Mouse (Mus musculus) stomach, embryonic 15.5 days (tissue): ENCODE data around the gene Usp29. TPM values are rescaled to one million over a fixed set of nuclear protein-coding genes. Genes with fewer than 3 reads are reported as not detected.

Source experiments
- ATAC-seq: fragments of 200-750 bp; cut with Nextera tagmentation; 2 replicates; pipeline ENCODE4 v1.8.0; 2017; ENCODE audit warnings: low read depth, moderate number of reproducible peaks, moderate TSS enrichment; ENCODE audit not compliant: insufficient read depth, low FRiP score
- H3K27ac ChIP-seq: fragments of 300-500 bp; sonication (generic); 2 replicates; pipeline ENCODE4 v1.5.1; 2015; ENCODE audit warnings: mild to moderate bottlenecking, inconsistent platforms
- H3K27me3 ChIP-seq: fragments of 300-500 bp; sonication (generic); replicated peaks from 2 replicates; pipeline ENCODE4 v1.6.1; 2015; ENCODE audit warnings: inconsistent platforms
- H3K36me3 ChIP-seq: fragments of 300-500 bp; sonication (generic); 2 replicates; pipeline ENCODE4 v1.6.1; 2015; ENCODE audit warnings: inconsistent platforms
- H3K4me1 ChIP-seq: fragments of 300-500 bp; sonication (generic); 2 replicates; pipeline ENCODE4 v1.6.1; 2015; ENCODE audit warnings: inconsistent platforms
- H3K4me2 ChIP-seq: fragments of 300-500 bp; sonication (generic); 2 replicates; pipeline ENCODE4 v1.6.1; 2015; ENCODE audit warnings: mild to moderate bottlenecking, inconsistent platforms
- H3K4me3 ChIP-seq: fragments of 300-500 bp; sonication (generic); replicated peaks from 2 replicates; pipeline ENCODE4 v1.5.1; 2015; ENCODE audit warnings: inconsistent platforms
- H3K9ac ChIP-seq: fragments of 300-500 bp; sonication (generic); 2 replicates; pipeline ENCODE4 v1.6.1; 2015; ENCODE audit warnings: inconsistent platforms
- H3K9me3 ChIP-seq: fragments of 300-500 bp; sonication (generic); 2 replicates; pipeline ENCODE4 v1.6.1; 2016; ENCODE audit warnings: inconsistent platforms
- WGBS: fragments of 180-500 bp; shearing (Covaris S2); methylation state at CpG from one replicate; pipeline ENCODE4 v1.1.7; 2015; 5-methylcytosine and 5-hydroxymethylcytosine counted together
- polyA plus RNA-seq: library from polyadenylated mRNA; unstranded; fragments of >200 nt; fragmentation: Nextera tagmentation; extraction: Ambion mirVana; gene quantifications from 2 replicates; pipeline ENCODE4 v1.2.1, GENCODE M21; 2015

Gene Usp29
- polyA plus RNA-seq, 1 experiment from 2014 or later, result 6.2 TPM

- H3K4me1 ChIP-seq, result peaks cover 9% of the 10 kb centered on the region; the same call in 1 of the 2 replicates
- H3K36me3 ChIP-seq, result no peaks in the 10 kb centered on the region
- no peaks in the 10 kb centered on the region for H3K9me3 ChIP-seq
- H3K9ac ChIP-seq, result no peak overlapping the region
- H3K27me3 ChIP-seq, result no peaks in the 10 kb centered on the region
- no peak overlapping the region for H3K4me2 ChIP-seq
- no peak for ATAC-seq
- no peak overlapping the region for H3K27ac ChIP-seq
- WGBS, result 75% methylated on average over 3 of the region's 3 CpGs
- H3K4me3 ChIP-seq, result no peak overlapping the region
Observed at GRCm38 (mm10) chr7:6793811-6794210, 63.4 kb downstream of the Usp29 start.

- no peak overlapping the region for H3K4me2 ChIP-seq
- H3K4me3 ChIP-seq, result no peak overlapping the region
- peak; percentile 83 for ATAC-seq
- H3K27me3 ChIP-seq, result no peaks in the 10 kb centered on the region
- no peaks in the 10 kb centered on the region for H3K36me3 ChIP-seq
- no peaks in the 10 kb centered on the region for H3K9me3 ChIP-seq
- peaks cover 14% of the 10 kb centered on the region for H3K4me1 ChIP-seq
- H3K27ac ChIP-seq, result peak overlapping the region; percentile 67; the same call in 1 of the 2 replicates
- WGBS, result 48% methylated on average over 2 of the region's 2 CpGs
- H3K9ac ChIP-seq, result no peak overlapping the region
Observed at GRCm38 (mm10) chr7:6797408-6797807, 67.0 kb downstream of the Usp29 start.

DNA sequence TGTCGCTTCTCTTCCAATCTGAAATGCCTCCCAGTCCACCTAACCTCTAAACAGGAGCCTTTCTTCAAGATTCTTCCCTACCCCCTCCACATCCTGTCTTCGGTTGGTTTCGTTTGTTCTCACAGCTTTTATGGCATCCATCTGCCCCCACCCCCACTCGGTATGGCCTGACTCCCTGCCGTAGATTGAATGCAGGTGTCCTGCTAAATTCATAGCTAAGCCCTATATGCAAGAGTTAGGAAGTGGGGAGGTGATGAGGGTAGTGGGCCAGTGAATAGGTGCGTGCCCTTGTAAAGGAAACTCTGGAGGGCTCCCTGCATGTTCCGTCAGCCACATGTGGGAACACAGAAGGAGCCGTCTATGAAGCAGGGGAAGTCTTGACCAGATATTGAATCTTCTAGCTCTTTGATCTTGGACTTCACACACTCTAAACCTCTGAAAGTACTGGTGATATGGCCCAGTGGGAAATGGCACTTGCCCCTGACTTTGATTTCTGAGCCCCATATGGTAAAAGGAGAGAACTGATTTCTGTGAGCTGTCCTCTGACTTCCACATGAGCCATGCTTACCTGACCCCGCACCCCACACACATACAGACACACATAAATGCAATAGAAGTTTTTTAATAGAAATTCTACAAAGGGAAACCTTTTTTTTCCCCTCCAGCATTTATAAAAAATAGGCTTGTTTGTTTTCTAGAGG is 68.9 kb downstream of the Usp29 start:
- no peak for ATAC-seq
- H3K36me3 ChIP-seq, result no peaks in the 10 kb centered on the region
- 47% methylated on average over 9 of the region's 9 CpGs for WGBS
- no peak overlapping the region for H3K4me2 ChIP-seq
- no peak overlapping the region for H3K4me3 ChIP-seq
- no peak overlapping the region for H3K9ac ChIP-seq
- H3K9me3 ChIP-seq, result no peaks in the 10 kb centered on the region
- H3K27me3 ChIP-seq, result no peaks in the 10 kb centered on the region
- no peak overlapping the region for H3K27ac ChIP-seq
- peaks cover 14% of the 10 kb centered on the region for H3K4me1 ChIP-seq

GRCm38 (mm10) chr7:6800586-6801441 is 70.4 kb downstream of the Usp29 start:
- H3K27me3 ChIP-seq, result no peaks in the 10 kb centered on the region
- no peak overlapping the region for H3K4me3 ChIP-seq
- H3K4me2 ChIP-seq, result no peak overlapping the region
- WGBS, result 53% methylated on average over 12 of the region's 12 CpGs
- no peaks in the 10 kb centered on the region for H3K36me3 ChIP-seq
- no peaks in the 10 kb centered on the region for H3K9me3 ChIP-seq
- ATAC-seq, result 0 out of 2 replicates have a peak, but pooled peaks have one; percentile 11
- H3K9ac ChIP-seq, result no peak overlapping the region
- peak overlapping the region; percentile 28; the same call in 1 of the 2 replicates for H3K27ac ChIP-seq
- H3K4me1 ChIP-seq, result peaks cover 14% of the 10 kb centered on the region

GRCm38 (mm10) chr7:6801642-6802041 is 71.3 kb downstream of the Usp29 start:
- H3K27ac ChIP-seq, result no peak overlapping the region
- H3K9ac ChIP-seq, result no peak overlapping the region
- no peak for ATAC-seq
- no peak overlapping the region for H3K4me2 ChIP-seq
- WGBS, result 51% methylated on average over 6 of the region's 6 CpGs
- H3K27me3 ChIP-seq, result no peaks in the 10 kb centered on the region
- H3K4me3 ChIP-seq, result no peak overlapping the region
- H3K36me3 ChIP-seq, result no peaks in the 10 kb centered on the region
- no peaks in the 10 kb centered on the region for H3K9me3 ChIP-seq
- peaks cover 14% of the 10 kb centered on the region for H3K4me1 ChIP-seq

- ATAC-seq, result no peak
- no peak overlapping the region for H3K9ac ChIP-seq
- H3K4me3 ChIP-seq, result no peak overlapping the region
- WGBS, result 49% methylated on average over 3 of the region's 3 CpGs
- no peaks in the 10 kb centered on the region for H3K27me3 ChIP-seq
- H3K4me2 ChIP-seq, result no peak overlapping the region
- H3K9me3 ChIP-seq, result no peaks in the 10 kb centered on the region
- H3K36me3 ChIP-seq, result no peaks in the 10 kb centered on the region
- no peak overlapping the region for H3K27ac ChIP-seq
- no peaks in the 10 kb centered on the region for H3K4me1 ChIP-seq
Observed at GRCm38 (mm10) chr7:6810556-6810955, 80.2 kb downstream of the Usp29 start.

DNA sequence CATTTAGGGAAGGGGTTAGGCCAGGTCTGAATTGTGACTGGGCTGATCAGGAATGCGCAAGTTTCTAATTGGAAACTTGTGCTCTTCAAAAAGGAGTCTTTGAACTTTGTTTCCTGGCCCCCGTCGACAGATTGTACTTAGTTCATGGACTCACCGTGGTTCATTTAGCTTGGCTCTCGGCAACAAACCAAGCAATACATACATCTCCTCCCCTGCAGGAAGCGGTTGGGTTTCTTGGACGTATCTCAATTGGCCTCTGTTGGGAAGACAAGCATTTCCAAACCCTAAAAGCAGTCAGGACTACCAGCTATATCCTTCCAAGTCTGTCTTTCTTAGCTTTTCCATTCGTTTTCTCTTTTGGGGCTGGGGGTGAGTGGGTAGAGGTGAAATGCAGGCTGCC is 84.6 kb downstream of the Usp29 start:
- Histone ChIP-seq H3K4me1 (no peaks in the 10 kb centered on the region), H3K27ac (no peak overlapping the region), H3K9me3 (no peaks in the 10 kb centered on the region), H3K9ac (no peak overlapping the region), H3K36me3 (no peaks in the 10 kb centered on the region), H3K27me3 (no peaks in the 10 kb centered on the region), H3K4me2 (no peak overlapping the region), H3K4me3 (no peak overlapping the region)
- 62% methylated on average over 8 of the region's 8 CpGs for WGBS
- ATAC-seq, result no peak

DNA sequence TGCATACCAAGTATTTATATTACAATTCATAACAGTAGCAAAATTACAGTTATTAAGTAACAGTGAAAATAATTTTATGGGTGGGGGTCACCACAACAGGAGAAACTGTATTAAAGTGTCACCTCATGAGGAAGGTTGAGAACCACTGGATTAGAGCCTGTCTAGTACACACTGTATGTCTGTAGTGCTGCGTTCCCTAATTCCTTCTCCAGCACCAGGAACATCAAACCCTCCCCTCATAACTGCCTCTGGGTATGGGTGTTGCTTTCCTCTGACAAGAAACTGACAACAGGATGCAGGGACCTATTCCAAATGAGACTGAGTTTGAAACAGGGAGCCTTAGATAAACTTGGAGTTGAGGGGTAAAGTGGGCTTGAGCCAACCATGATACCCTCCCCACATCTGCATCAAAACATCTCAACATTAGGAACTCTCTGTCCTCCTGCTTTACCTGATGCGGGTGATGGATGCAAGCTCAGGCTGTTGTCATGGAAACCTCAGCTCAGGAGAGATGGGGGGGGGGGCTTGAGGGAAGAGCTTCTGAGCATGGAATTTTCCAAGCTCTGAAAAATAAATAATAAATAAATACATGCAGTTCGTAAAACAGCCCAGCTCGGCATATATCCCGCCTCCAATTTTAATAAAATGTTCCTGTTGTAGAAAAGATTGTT is 86.5 kb downstream of the Usp29 start:
- H3K4me2 ChIP-seq, result no peak overlapping the region
- H3K9me3 ChIP-seq, result no peaks in the 10 kb centered on the region
- no peak for ATAC-seq
- WGBS, result 87% methylated on average over 5 of the region's 5 CpGs
- H3K27me3 ChIP-seq, result no peaks in the 10 kb centered on the region
- no peak overlapping the region for H3K9ac ChIP-seq
- H3K4me3 ChIP-seq, result no peak overlapping the region
- H3K4me1 ChIP-seq, result no peaks in the 10 kb centered on the region
- no peak overlapping the region for H3K27ac ChIP-seq
- H3K36me3 ChIP-seq, result no peaks in the 10 kb centered on the region

GRCm38 (mm10) chr7:6820296-6820695 is 89.9 kb downstream of the Usp29 start:
- Histone ChIP-seq H3K9ac (no peak overlapping the region), H3K27ac (no peak overlapping the region), H3K4me3 (no peak overlapping the region), H3K9me3 (no peaks in the 10 kb centered on the region), H3K27me3 (no peaks in the 10 kb centered on the region), H3K36me3 (no peaks in the 10 kb centered on the region), H3K4me1 (0 out of 2 replicates have a peak, but pooled peaks cover 3% of the 10 kb centered on the region), H3K4me2 (no peak overlapping the region)
- ATAC-seq, result no peak
- 58% methylated on average over 6 of the region's 6 CpGs for WGBS

DNA sequence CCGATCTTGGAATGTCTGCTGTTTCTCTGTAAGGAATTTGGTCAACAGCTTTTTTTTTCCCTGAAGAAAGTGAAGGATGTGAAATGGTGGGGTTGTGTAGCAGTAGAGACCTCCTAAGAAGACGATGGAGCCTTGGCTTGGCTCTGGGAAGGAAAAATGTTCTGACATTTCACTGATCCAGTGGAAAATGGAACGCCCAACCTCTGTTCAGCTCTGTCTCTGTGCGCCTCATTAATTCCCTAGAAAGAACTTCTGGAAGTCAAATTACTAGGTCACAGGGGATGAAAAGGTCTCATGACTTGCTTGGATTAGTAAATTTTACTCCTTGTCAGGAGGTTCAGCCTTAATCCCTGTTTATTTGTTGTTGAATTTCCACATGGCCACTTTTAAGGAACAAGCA is 92.3 kb downstream of the Usp29 start:
- Histone ChIP-seq H3K4me2 (no peak overlapping the region), H3K9ac (no peak overlapping the region), H3K9me3 (no peaks in the 10 kb centered on the region), H3K4me1 (0 out of 2 replicates have a peak, but pooled peaks cover 7% of the 10 kb centered on the region), H3K4me3 (no peak overlapping the region), H3K36me3 (no peaks in the 10 kb centered on the region), H3K27ac (peak overlapping the region; percentile 33; the same call in 1 of the 2 replicates), H3K27me3 (no peaks in the 10 kb centered on the region)
- ATAC-seq, result peak; percentile 59; the same call in 1 of the 2 replicates
- WGBS, result 47% methylated on average over 4 of the region's 4 CpGs

DNA sequence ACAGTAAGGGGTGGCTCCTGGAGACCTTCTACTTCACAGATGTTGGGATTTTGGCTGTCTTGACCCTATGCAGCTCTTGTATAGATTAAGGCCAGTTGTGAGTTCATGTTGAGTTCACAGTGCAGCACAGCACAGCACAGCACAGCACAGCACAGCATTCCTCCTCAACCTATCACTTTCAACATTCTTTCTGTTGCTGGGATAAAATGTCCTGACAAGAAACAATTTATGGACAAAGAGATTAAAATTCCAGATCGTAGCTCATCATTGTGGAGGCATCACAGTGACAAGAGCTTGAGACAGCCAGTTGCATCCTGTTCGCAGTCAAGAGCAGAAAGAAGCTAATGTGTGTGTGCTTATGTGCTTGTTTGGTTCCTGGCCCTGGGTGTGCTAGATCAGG is 93.3 kb downstream of the Usp29 start:
- 0 out of 2 replicates have a peak, but pooled peaks cover 7% of the 10 kb centered on the region for H3K4me1 ChIP-seq
- H3K36me3 ChIP-seq, result no peaks in the 10 kb centered on the region
- H3K4me3 ChIP-seq, result no peak overlapping the region
- H3K9ac ChIP-seq, result no peak overlapping the region
- 0 out of 2 replicates have a peak, but pooled peaks have one; percentile 45 for ATAC-seq
- no peaks in the 10 kb centered on the region for H3K27me3 ChIP-seq
- peak overlapping the region; percentile 31; the same call in 1 of the 2 replicates for H3K27ac ChIP-seq
- H3K9me3 ChIP-seq, result no peaks in the 10 kb centered on the region
- WGBS, result 26% methylated on average over 2 of the region's 2 CpGs
- no peak overlapping the region for H3K4me2 ChIP-seq
